Mouse (Mus musculus) myocyte (in vitro differentiated cells): ENCODE data around the gene Tesc.

Source experiments
- E2F4 ChIP-seq: IDR thresholded peaks from one replicate; pipeline ENCODE4 v1.6.1; 2011; ENCODE audit warnings: mild to moderate bottlenecking, control low read depth, moderate library complexity; ENCODE audit not compliant: insufficient read depth
- POLR2A ChIP-seq: IDR thresholded peaks from one replicate; pipeline ENCODE4 v1.6.1; 2011; ENCODE audit warnings: low read depth, mild to moderate bottlenecking, control low read depth, moderate library complexity; ENCODE audit not compliant: insufficient read length
- POLR2AphosphoS2 ChIP-seq: IDR thresholded peaks from one replicate; pipeline ENCODE4 v1.6.1; 2011; ENCODE audit warnings: low read depth, control low read depth; ENCODE audit not compliant: insufficient read length
- USF1 ChIP-seq: IDR thresholded peaks from one replicate; pipeline ENCODE4 v1.6.1; 2011; ENCODE audit warnings: low read depth, mild to moderate bottlenecking, control low read depth, moderate library complexity

DNA sequence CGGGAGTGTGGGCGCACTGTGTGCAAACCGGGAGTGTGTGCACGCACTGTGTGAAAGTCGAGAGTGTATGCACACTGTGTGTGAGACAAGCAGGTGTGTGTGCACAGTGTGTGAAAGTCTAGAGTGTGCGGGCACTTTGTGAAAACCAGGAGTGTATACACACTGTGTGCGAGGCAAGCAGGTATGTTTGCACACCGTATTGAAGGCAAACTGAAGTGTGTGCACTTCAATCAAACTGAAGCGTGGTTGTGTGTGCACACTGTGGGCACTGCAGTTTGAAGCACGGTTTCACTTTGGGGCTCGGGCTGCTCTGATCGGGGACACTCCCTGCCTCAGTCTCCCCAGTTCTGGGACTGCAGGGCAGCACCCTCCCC lies 1.5 kb downstream of the Tesc start:
- TF ChIP-seq POLR2A, result no peak
- TF ChIP-seq USF1, result no peak
- TF ChIP-seq POLR2AphosphoS2, result no peak
- TF ChIP-seq E2F4, result no peak
